Mouse (Mus musculus) spleen, postnatal 36 days (tissue): ENCODE results near the gene 3830406C13Rik.

Experiments
- DNase-seq, 2 experiments: peaks; one replicate each; pipeline ENCODE4 v3.0.0; 2022; ENCODE audit warnings: low spot score in 2 of 2, mixed read lengths in 1 of 2

3830406C13Rik gene

DNA sequence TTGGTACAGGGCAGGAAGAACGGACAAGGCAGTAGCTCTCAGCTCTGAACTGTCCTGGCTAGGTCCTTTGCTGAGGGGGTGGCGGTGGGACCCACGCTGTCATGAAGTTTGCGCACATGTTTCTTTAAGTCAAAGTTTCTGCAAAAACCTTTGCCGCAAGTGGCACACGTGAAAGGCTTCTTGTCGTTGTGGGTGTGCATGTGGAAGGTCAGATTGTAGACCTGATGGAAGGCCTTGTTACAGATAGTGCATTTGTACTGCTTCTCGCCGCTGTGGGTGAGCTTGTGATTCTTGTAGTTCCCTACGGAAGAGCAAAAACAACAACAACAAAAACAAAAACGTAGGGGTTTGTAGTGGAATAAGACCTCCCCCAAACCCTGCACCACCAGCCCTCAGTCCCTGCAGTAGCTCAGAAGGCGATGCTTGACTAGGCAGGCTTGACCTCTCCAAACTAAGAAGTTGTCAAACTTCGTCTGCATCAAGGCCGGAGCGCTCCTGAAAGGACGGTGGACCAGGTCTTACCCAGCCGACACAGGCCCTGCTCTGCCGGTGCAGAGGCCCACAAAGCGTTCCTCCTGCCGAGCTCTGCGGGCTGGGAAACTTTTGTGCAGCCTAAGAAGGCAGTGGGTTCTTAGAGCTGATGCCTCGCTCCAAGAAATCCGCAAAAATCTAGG is 58.6 kb downstream of the 3830406C13Rik start:
- no peak for DNase-seq

DNA sequence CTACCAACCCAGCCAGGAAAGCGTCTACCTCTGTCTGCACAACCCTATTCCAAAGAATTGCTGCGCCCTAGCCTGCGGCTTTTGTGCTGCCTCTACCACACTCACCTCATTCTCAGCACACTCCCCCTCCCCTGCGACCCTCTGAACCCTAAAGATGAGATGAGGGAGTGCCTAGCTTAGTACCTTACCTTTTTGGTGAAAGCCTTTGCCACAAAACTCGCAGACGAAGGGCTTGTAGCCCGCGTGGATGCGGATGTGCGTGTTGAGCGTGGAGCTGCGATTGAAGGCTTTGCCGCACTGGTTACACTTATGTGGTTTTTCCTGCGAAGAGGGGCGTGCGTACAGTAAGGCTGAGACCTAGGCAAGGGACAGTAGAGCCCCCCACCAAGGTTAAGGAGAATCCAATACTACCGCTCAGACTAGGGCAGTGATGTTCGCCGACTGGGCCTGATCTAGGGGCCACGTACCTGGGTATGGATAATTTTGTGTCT is 59.5 kb downstream of the 3830406C13Rik start:
- no peak for DNase-seq

- DNase-seq, result no peak
Observed at GRCm38 (mm10) chr14:12344061-12344745, 60.2 kb downstream of the 3830406C13Rik start.

DNA sequence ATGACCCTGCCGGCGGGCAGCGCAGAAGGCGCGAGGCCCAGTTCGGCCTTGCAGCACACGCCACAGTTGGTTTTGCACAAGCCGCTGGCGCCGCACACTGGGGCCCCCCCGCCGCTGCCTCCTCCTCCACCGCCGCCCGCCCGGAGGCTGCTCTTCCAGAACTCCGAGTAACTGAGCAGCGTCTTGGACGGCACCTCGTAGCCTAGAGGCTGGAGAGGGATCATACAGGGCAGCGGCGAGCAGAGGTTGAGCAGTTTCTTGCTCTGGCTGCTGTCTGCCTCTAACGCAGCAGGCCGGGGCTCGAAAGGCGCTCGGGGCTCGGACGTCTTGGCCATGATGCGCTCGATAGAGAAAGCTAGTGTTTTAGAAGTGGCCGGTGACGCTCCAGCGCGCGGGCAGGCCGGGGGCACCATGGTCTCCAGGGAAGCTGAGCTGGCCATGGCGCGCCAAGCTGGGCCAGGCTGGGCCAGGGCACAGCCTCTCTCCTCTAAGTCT is 60.8 kb downstream of the 3830406C13Rik start:
- no peak for DNase-seq

GRCm38 (mm10) chr14:12345241-12345921 is 61.4 kb downstream of the 3830406C13Rik start:
- no peak for DNase-seq

- DNase-seq, result no peak
Observed at GRCm38 (mm10) chr14:12346011-12346864, 62.3 kb downstream of the 3830406C13Rik start.

DNA sequence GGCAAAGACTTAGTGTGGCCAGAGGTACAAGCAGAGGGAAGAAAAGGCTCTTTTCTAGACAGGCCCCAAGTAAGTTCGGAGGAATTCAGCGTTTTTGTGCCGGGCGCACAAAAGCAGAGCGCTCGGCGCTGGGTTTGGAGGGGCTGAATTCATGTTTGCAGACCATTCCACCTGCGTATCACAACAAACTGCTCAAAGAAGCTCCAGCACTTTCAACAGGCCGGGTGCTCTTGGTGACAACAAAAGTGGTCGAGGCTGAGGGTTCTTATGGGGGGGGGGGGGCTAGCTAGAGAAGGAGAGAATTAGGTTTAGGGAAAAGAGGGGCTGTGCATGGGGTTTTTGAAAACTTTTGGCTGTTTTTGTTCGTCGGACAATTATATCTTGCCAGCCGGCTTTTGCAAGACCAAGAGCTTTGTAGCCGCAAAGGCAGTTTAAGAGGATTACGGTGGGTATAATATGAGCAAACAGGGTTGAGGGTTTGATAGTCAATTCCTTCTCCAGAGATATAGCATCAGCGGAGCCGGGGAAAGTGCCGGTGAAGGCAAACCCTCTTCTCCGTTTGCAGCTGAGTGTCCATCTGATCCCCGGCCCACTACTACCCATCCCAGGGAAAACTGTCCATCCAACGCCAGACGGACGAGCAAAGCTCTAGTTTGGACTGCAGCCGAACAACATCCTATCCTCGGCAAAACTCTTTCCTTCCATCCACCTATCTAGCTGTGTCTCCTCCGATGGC is 63.1 kb downstream of the 3830406C13Rik start:
- DNase-seq, result no peak

DNA sequence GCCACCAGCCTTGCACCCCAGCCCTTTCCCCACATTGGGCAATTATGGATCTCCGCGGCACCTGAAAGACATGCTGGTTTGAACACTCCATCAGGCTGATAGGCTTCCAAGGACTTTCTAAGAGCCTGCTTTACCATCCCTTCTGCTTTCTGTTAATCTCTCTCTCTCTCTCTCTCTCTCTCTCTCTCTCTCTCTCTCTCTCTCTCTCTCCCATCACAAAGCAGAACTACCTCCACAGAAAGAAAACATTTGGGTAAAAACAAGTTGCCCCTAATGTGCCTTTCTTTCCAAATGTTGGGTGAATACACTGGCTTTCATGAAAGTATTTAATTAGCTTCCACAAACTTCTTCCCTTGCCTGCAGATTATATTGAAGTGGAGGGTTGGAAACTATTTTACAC is 64.1 kb downstream of the 3830406C13Rik start, which contains the start of gene Fezf2:
Gene Fezf2, minus strand, starts transcription at position 101 of the 400 bp plus-strand sequence.
- DNase-seq, result no peak

GRCm38 (mm10) chr14:12349334-12350090 is 65.5 kb downstream of the 3830406C13Rik start:
- DNase-seq, result no peak

DNA sequence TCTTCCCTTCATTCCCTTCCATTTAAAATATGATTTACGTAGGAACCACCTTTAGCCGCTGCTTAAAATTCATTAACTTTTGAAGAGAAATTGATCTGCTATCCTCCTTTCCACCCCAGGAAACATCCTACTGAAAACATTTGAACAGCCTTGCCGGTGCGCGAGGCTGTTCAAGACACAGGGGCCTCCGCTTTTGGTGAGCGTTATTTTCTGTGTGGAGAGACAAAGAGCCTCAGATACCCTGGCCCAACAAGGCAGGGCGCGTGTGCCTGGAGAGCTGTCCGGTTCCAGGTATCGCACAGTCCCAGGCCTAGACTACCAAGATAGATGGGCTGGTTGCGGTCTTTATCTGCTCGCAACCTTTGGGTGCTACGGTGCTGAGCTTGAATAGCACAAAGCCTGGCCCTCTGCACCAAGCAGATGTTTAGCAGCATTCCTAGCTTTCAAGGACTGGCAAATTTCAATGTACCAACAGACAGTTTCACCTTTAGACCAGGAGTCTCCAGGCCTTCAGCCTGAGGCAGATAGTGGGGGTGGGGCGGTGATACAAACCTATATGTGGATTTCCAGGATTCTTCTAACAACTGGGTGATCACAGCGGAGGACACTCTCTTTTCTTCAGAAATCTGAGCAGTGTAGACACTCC is 66.4 kb downstream of the 3830406C13Rik start:
- DNase-seq, result no peak
